Mouse (Mus musculus): ENCODE measurements around the gene Aktip. TPM values are rescaled to one million over a fixed set of nuclear protein-coding genes. Genes with fewer than 3 reads are reported as not detected.

Aktip gene
- total RNA-seq (2021): 10 to 100 TPM; 40.3 to 45.5 TPM
- long read RNA-seq, experiment 1, transcript Aktip-205 (10 exons, 2,079 nt): major isoform, 28 of 67 reads
- long read RNA-seq, experiment 1, transcript Aktip-201 (10 exons, 1,171 nt): minor isoform, 14 of 67 reads
- long read RNA-seq, experiment 1, partial matches to known transcripts: 6 of 67 reads
- long read RNA-seq, experiment 1, other reads (novel, unspliced or antisense): 16 of 67 reads
- long read RNA-seq, experiment 2, transcript Aktip-205 (10 exons, 2,079 nt): major isoform, 8 of 20 reads
- long read RNA-seq, experiment 2, partial matches to known transcripts: 0 of 20 reads
- long read RNA-seq, experiment 2, other reads (novel, unspliced or antisense): 8 of 20 reads

DNA sequence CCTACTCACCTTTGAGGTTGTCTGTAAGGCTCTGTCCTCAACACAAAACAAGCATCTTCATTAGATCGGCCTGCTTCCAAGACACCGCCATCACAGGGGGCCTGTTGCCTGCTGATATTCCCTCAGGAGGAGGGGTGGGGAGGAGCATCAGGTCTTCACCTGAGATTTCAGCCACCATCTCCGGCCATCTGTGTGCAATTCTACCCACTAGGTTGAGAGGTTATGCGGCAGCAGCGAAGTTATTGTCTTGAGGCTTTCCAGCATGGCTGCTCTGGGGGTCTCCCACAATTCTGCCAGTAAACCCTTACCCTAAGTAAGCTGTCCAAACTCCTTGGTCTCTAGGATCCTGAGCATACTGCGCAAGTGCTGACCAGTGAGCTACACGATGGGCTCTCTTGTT lies at the start of gene Aktip:
Gene Aktip, minus strand, starts transcription at position 101 of the 400 bp plus-strand sequence.
- DNase-seq: no peak

DNA sequence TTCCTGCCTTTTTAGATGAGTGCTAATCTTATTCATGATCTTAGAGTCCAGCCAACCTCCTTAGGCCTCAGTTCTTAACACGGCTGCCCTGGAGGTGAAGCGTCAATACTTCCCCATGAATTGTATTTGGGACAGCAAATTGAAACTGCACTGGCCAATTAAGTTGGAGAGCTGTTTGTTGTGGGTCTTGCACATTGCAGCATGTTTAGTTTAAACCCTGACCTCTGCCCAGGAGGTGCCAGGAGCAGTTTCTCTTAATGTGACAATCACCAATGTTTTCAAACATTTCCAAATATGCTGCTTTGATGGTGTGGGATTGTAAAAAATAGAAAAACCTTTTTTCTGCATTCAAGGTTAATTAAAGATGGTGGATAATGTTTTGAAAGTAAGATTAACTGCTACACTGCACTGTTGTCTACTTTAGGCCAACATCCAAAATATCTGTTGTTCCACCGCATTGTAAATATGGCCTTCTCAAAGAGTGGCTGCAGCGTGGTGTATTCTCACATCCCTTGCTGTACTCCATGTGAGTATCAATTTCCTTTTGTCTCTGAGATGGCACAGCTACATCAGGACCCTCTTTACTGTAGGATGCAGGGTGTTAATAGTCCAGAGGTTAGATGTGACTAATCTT lies 46.2 kb upstream of the Aktip start:
- no peak for DNase-seq

DNA sequence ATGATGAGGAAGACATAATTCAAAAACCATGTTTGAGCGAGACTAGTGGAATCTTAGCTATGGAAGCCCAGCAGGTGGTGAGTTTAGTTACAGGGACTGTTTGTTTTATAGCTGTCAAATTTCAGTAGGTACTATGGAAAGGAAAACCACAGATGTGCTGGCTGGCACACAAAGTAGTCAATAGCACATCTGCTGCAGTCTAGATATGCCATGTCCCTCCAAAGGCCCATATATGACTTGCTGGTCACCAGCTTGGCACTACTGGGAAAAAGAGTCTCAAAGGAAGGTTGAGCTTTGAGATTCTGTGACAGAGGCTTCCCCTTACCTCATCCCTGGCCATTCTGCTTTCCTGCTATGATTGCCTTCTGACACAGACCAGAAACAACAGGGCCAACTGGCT lies 42.9 kb upstream of the Aktip start:
- no peak for DNase-seq

DNA sequence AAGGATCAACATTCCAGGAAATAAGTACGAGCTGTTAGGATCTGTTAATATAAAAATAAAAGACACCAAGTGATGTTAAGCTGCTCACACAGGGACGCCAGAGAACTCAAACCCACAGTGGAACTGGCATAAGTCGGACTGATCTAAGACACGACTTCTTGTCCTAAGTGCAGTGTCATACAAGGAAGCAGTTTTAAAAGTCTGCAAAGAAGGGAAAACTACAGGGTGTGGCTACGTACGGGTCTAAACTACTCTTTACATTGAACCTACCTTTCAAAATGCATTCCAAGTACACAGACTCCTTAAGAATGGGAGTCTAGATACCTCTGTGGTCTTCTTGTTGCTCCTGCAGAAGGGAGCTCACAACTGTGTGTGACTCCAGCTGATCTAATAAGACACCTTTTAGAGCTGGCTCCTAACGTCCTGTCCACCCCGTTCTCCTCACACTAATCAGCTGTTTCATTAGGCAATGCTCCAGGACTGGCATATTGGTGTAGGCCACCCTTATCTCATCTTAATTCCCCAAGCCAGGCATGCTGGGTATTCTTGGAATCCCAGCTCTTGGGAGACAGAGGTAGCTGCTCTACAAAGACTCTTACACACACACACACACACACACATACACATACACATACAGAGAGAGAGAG lies 42.2 kb upstream of the Aktip start:
- DNase-seq: no peak

DNA sequence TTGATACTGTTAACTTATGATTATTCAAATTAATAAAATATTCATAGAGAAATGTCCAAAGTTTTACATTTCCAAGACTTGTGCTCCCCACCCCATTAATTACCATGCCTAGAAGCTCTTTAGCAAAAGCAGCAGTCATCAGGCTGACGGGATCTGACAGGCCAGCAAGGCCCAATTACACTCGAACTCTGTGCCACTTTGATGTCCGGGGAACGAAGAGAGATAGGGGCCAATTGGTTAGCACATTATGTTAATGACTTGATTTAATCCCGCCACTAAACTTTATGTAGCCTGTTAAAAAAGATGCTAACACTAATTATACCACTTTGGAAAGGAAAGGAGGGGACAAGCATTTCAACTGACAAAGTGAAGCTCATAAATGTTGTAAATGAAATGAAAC lies 41.6 kb upstream of the Aktip start:
- no peak for DNase-seq

DNA sequence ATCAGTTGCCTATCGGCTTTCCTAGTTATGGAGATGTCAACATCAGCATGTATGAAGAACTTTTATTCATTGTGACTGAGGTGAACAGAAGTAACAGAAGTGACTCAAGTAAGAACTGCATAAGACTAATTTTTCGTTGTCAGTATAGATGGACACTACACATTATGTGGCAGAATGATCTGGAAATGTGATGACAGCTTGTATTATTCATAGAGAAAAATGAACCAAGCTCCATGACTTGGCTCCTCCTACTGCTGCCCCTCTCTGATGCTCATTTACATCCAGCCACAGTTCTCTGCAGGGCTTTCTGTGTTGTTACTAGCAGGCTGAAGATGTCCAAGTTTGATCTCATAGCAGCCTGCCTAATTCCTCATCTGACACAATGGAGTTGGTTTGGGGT lies 37.4 kb upstream of the Aktip start:
- no peak for DNase-seq

DNA sequence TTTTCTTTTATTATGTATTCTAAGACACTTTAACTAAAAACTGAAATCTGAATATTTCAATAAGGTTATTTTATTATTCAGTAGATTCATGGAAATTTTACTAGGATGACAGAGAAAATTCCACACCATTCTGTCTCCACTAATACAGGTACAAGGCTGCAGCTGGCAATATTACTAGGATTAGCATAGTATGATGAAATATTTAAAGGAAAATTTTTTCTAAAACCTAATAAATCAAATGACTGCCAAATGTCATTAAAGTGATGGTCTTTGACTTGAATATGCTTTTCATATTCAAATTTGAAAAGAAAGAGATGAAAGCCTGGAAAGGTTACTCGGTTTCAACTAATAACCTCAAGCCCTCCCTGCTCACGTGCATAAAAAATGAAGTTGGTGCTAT lies 34.3 kb upstream of the Aktip start:
- no peak for DNase-seq

DNA sequence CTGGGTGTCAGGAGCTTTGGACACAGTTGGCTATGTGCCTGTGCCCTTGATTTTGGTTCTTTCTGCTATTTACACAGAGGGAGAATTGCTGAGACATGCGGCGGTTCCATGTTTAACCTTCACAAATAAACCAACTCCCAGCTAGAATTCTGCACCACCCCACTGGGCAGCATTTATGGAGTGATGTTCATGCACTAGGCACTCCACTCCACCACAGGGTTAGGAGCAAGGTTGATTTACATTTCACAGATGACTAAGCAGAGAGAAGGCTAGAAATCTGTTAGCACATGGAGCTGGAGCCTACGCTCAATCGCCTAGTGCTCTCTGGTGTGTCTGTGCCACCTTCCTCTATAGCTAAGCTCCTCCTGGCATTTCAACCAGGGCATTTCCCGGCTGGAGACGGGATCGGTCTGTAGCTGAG lies 27.7 kb upstream of the Aktip start:
- peak; percentile 7 to 55 for DNase-seq

DNA sequence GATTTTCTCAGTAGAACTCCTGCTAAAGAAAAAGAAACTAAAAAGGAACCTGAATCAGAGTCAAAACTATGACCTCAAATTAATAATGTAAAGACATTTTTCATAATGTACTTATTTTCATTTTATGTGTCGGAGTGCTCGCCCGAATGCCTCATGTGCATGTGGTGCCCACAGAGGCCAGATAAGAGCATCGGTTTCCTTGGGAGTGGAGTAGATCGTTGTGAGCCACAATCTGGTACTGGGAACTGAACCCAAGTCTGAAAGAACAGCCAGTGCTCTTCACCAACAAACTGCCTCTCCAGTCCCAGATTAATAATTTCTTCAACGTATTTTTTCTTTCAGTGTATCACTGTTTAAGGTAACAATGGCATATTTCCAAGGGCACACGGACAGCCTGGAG lies 24.5 kb upstream of the Aktip start:
- no peak for DNase-seq

DNA sequence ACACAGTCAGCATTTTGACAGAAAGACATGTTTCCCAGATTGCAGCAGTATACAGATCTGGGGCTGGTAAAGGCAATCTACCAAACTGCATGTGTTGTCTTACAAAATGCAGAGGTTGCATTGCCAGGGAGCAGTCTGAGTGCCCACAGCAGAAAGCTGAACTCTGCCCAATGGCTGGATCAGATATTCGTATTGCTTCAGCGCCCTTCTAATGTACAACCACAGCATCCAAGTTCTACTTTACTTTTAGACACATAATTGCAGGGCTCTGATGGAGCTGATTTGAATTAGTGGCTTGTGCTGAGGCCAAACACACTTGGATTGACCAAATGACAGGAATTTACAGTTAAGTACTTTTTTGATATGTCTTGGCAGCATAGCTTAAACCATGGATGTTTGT lies 22.1 kb upstream of the Aktip start:
- DNase-seq: no peak

DNA sequence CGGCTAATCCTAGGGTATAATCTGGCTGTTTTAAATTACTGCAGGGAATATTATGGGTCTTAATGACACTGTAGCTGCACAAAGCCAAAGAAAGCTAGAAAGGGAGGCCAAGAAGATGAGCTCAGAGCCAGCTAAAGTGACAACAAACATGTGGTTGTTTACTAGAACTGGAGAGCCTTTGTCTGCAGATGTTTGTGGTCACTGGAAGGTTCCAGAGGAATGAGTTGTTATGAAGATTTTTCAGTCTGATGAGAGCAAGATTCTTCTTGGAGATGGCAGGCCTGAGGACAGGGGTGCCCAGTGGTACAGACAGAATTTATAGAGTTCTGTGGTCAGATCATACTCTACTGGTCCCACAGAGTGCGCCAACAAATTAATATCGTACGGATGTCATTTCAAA lies 18.5 kb upstream of the Aktip start:
- no peak for DNase-seq

DNA sequence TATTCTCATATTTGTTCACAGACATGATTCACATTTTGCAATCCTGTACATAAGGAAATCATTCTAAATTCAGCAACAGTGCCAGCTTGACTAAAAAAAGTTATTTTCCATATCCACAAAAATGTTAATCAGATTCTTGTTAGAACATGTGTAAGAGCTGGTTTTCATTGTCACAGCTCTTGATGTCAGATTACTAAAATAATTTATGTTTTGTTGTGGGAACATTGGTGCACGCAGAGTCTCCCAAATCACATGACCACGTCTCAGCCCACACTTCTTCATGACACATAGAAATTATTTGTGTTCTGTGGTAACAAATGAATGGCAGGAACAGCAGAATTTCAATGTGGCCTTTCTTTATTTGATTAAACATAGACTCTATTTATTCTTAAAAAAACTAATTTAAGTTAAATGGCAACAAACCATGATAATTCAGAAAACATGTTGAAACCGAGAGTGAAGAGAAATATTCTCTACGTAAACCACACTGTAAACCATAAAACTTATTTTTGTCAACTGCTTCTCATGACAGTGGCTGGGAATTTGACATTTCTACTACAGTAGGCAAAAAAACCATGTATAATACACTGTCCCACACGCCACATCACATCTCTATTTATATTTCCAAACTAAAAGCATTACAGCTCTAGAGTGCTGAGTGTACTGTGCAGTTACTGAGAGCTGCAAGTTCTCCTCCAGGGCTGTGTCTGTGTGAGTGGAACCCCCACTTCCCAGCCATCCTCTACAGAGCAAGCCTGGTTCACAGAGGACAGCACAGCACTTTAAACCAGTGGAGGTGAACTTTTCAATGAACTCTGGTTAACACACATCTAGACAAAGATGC lies 17.5 kb upstream of the Aktip start:
- no peak for DNase-seq

DNA sequence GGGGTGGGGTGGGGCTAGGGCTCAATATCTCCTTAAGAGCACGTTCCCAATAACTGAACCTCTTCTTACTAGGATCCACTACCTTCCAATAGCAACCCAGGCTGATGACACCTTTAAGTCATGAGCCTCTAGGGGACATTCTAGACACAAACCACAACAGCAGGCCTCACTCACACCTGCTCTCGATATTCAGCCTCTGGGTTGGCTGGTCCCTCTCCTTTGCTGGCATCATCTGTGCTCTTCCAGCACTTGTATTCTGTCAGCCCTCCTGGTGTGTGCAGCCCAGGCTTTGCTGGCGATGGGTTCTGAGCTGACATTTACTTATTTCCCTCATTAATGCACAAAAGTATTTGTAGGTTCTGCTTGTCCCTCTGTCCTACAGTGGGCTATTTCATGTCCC lies 14.5 kb upstream of the Aktip start:
- DNase-seq: no peak

DNA sequence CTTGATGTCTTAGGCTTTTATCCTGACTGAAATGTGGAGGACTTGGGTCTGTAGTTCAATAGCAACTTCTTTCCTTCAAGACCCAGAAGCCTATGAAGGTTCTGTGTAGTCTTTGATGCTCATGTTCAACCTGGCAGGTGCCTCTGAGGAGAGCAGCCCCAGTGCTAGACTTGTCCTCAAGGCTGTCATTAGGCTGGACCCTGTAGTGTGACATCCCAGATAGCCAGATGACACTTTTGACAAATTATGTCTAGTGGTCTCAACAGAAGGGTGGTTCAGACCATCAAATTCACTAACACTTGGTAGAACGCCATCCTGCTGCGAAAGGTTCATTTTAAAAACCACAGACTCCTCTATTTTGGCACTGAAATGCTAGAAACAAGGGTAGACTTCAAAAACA lies 13.2 kb upstream of the Aktip start:
- no peak for DNase-seq

DNA sequence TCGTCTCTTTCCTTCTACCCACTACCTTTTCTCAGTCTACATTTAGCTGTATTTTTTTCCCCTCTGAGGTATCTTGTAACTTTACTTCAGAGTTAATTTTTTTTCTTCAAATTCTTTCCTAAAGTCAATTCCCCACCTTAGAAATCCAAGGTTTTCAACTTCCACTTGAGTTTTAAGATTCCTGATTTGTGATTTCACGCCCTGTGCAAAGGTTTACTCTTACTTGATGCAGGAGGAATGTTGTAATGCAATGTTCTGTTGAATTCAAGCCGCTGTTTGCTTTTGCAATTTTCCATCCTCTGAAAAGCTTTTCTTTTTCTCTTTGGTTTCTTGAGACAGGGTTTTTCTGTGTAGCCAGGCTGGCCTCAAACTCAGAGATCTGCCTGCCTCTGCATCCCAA lies 9.9 kb upstream of the Aktip start:
- no peak for DNase-seq

DNA sequence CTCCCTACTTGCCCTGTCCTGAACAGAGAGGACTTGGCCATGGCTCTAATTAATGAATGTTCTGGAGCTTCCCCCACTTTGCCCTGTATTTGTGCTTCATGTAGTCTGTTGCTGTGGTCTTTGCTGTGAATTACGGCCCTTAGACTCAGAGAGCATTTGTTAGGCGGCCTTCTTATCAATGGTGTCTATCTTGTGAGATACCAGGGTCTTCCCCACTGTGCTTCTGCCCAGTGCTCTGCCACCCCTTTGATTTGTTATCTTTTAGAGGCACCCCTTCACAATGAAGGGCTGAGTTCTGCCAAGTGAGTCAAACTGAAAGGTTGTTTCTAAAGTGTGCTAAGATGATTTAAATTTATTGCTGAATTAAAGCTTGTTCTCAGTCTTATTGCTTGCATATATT lies 7.9 kb upstream of the Aktip start:
- no peak for DNase-seq

DNA sequence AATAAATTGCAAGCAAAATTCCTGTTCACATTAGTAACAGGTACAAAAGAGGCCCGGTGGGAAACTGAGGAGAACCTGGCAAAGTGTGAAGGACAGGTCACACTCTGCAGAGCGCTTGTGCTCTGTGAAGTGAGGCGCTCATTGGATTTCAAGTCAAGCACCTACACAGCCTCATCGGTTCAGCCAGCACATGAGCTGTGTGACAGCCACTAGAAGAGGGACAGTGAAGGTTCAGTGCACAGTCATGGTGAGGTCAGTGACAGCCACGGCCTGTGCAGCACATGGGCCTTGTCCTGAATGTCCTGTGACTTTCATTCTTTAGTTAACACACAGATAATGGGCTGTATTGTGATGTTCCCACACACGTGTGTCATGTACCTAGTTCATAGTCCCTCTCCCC lies 6.1 kb upstream of the Aktip start:
- no peak for DNase-seq

DNA sequence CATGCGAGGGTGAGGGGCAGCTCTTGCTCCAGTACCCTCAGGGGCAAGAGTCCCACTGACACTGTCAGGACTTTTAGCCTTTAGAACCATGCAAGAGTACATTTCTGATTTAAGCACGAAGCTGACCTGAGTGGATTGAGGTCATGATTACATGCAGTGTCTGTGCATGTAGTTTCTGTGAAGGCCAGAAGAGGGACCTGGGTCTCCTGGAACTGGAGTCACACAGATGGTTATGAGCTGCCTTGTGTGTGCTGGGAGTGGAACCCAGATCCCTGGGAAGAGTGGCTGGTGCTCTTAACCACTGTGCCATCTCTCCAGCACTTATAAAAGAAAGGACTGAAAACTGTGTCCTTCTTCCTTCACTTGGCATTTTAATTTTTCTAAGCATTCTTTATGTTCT lies 1.4 kb upstream of the Aktip start:
- no peak for DNase-seq

DNA sequence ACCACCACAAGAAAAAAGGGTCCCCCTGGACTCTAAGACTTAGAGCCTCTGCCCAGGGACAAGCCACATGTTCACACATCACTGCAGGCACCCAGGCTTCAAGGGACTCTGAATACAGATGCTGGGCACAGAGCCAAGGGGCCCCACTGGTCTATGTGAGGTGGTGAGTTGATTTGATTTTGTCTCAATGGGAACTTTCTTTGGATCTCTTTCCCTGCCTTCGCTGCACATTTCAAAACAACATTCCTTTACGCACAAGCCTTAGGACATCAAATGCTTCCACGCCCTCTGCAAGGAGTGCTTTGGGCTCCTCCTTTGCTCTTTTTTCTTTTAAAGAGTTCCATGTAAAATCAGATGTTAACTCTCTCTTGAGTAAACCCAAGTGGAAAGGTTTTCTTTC lies 1.7 kb downstream of the Aktip start:
- DNase-seq: no peak

DNA sequence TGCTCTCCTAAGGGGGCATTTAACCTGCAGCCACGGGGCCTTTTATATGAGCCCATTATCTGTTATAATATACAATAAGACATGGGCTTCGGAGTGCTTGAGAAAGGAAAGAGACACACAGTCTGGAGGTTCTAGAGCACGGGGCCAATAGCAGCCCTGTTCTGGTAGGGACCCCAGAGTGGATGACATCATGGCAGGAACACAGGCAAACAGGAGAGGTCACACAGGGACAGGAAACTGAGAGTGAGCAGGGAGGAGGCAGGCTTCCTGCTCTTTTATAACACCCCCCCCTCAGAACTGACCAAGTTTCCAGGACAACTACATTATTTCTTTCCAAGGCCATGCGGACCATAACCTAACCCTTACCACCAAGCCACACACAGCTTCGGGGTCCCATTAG lies 2.5 kb downstream of the Aktip start:
- peak in 1 of 2 experiments; percentile 12 for DNase-seq

DNA sequence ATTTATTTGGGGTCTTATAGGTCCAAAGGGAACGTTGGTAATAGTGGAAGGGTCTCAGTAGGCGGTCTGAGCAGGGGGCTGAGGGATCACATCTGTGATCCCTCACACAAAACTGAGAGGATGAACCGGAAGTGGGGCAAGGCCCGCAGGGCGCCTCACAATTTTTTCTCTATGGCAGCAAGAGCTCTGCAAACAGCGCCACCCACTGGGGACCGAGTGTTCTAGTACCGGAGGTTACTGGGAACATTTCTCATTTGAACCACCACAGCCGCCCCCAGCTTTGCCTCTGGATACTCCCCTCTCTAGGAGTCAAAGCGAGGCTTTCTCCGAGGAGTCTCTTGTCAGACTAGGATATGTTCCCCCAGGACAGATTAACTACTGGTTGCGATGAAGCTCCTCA lies 3.1 kb downstream of the Aktip start:
- peak in 1 of 2 experiments; percentile 14 for DNase-seq

DNA sequence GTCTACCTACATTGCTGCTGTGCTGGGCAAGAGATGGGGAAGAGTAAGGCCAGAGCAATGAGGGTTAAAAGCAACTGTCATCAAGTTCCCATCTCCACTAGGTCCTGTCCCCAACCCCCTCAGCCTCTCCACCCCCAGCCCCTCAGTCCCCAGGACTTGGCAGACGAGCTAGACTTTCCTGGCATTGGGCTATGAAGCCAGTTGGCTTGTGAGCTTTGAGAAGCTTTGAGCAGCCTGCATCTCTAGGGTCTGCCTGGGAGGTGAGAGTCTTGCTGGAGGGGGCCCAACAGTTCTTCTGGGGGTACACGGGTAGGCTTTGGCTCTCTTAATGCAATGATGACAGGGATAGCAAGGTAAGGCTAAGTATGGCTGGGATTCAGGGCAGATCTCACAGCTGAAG lies 5.7 kb downstream of the Aktip start:
- DNase-seq: no peak

DNA sequence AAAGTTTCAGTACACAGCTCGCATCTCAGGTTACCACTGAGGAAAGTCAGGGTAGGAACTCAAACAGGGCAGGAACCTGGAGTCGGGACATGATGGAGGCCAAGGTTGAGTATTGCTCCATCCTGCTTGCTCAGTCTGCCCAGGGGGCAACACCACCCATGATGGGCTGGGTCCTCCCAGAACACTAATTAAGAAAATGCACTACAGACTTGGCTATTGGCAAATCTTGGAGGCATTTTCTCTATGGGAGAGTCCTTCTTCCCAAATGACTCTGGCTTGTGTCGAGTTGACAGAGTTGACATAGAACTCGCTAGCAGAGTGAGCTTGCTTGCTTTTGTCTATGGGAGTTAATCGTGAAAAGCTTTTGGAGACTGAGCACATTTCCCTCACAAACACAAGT lies 6.8 kb downstream of the Aktip start:
- DNase-seq: no peak

Measured in adrenal gland, postnatal 36 days (tissue).